Mouse (Mus musculus): ENCODE measurements around the gene AC134908.4. TPM values are rescaled to one million over a fixed set of nuclear protein-coding genes. Genes with fewer than 3 reads are reported as not detected.

Gene AC134908.4
- polyA plus RNA-seq, 1 experiment from 2014 or later, result not detected

- no peak overlapping the region for H3K4me2 ChIP-seq (ENCODE audit: low read length)
- ATAC-seq (replicated peaks; ENCODE audit: low FRiP score, low TSS enrichment, low read depth) (no peak), DNase-seq (ENCODE audit: low spot score) (no peak)
- H3K36me3 ChIP-seq (ENCODE audit: control insufficient read depth, insufficient read depth, low read length), result peaks cover 55% of the 10 kb centered on the region
- H3K27ac ChIP-seq (ENCODE audit: low read depth), result no peak overlapping the region
- peaks cover 31% of the 10 kb centered on the region for H3K4me1 ChIP-seq (replicated peaks; ENCODE audit: control insufficient read depth, insufficient read depth, low read length)
- WGBS, result 85% methylated on average over 4 of the region's 4 CpGs
- no peak overlapping the region for H3K9ac ChIP-seq (ENCODE audit: low read length)
- H3K4me3 ChIP-seq (ENCODE audit: low read depth, low read length), result no peak overlapping the region
- no peaks in the 10 kb centered on the region for H3K27me3 ChIP-seq (replicated peaks; ENCODE audit: control insufficient read depth, insufficient read depth, low read length)
- H3K9me3 ChIP-seq (ENCODE audit: control insufficient read depth, low read length), result no peaks in the 10 kb centered on the region
Measured at GRCm38 (mm10) chr17:25838904-25839303, 43.4 kb upstream of the AC134908.4 start.

GRCm38 (mm10) chr17:25837533-25837932, 42.1 kb upstream of the AC134908.4 start:
- ATAC-seq (replicated peaks; ENCODE audit: low FRiP score, low TSS enrichment, low read depth), result no peak

GRCm38 (mm10) chr17:25837076-25837410, 41.6 kb upstream of the AC134908.4 start, which contains the start of gene Rhbdl1:
Gene Rhbdl1 (minus strand): TSS chr17:25837295.
- Histone ChIP-seq H3K4me1 (replicated peaks; ENCODE audit: control insufficient read depth, insufficient read depth, low read length) (peaks cover 24% of the 10 kb centered on the region), H3K4me3 (ENCODE audit: low read depth, low read length) (peak within 1 kb of the TSS; percentile 31), H3K9ac (ENCODE audit: low read length) (peak within 1 kb of the TSS; percentile 37; the same call in 1 of the 2 replicates), H3K9me3 (ENCODE audit: control insufficient read depth, low read length) (no peaks in the 10 kb centered on the region), H3K36me3 (ENCODE audit: control insufficient read depth, insufficient read depth, low read length) (peaks cover 49% of the 10 kb centered on the region), H3K27me3 (replicated peaks; ENCODE audit: control insufficient read depth, insufficient read depth, low read length) (no peaks in the 10 kb centered on the region), H3K4me2 (ENCODE audit: low read length) (peak within 1 kb of the TSS; percentile 72), H3K27ac (ENCODE audit: low read depth) (peak within 1 kb of the TSS; percentile 19)
- under 1% methylated on average over 29 of the region's 29 CpGs for whole genome bisulfite sequencing
- DNase-seq (ENCODE audit: low spot score) (peak; percentile 80), ATAC-seq (replicated peaks; ENCODE audit: low FRiP score, low TSS enrichment, low read depth) (peak; percentile 20; the same call in 1 of the 2 replicates)

More at GRCm38 (mm10) chr17:25837533-25837932, 42.1 kb upstream of the AC134908.4 start:
- peaks cover 24% of the 10 kb centered on the region for H3K4me1 ChIP-seq (replicated peaks; ENCODE audit: control insufficient read depth, insufficient read depth, low read length)
- no peak for DNase-seq (ENCODE audit: low spot score)
- H3K4me3 ChIP-seq (ENCODE audit: low read depth, low read length), result no peak overlapping the region
- peaks cover 54% of the 10 kb centered on the region for H3K36me3 ChIP-seq (ENCODE audit: control insufficient read depth, insufficient read depth, low read length)
- H3K9me3 ChIP-seq (ENCODE audit: control insufficient read depth, low read length), result no peaks in the 10 kb centered on the region
- H3K4me2 ChIP-seq (ENCODE audit: low read length), result peak overlapping the region; percentile 72; the same call in 1 of the 2 replicates
- 46% methylated on average over 3 of the region's 3 CpGs for WGBS
- H3K27ac ChIP-seq (ENCODE audit: low read depth), result no peak overlapping the region
- H3K9ac ChIP-seq (ENCODE audit: low read length), result no peak overlapping the region
- no peaks in the 10 kb centered on the region for H3K27me3 ChIP-seq (replicated peaks; ENCODE audit: control insufficient read depth, insufficient read depth, low read length)

GRCm38 (mm10) chr17:25836397-25837075, 41.1 kb upstream of the AC134908.4 start:
- H3K4me2 ChIP-seq (ENCODE audit: low read length), result peak overlapping the region; percentile 72
- H3K9ac ChIP-seq (ENCODE audit: low read length), result peak overlapping the region; percentile 37; the same call in 1 of the 2 replicates
- 22% methylated on average over 23 of the region's 23 CpGs for WGBS
- ATAC-seq (replicated peaks; ENCODE audit: low FRiP score, low TSS enrichment, low read depth) (no peak), DNase-seq (ENCODE audit: low spot score) (peak; percentile 65)
- H3K4me1 ChIP-seq (replicated peaks; ENCODE audit: control insufficient read depth, insufficient read depth, low read length), result peaks cover 29% of the 10 kb centered on the region
- no peaks in the 10 kb centered on the region for H3K9me3 ChIP-seq (ENCODE audit: control insufficient read depth, low read length)
- H3K27me3 ChIP-seq (replicated peaks; ENCODE audit: control insufficient read depth, insufficient read depth, low read length), result no peaks in the 10 kb centered on the region
- peak overlapping the region; percentile 31 for H3K4me3 ChIP-seq (ENCODE audit: low read depth, low read length)
- peaks cover 48% of the 10 kb centered on the region for H3K36me3 ChIP-seq (ENCODE audit: control insufficient read depth, insufficient read depth, low read length)
- H3K27ac ChIP-seq (ENCODE audit: low read depth), result peak overlapping the region; percentile 19

GRCm38 (mm10) chr17:25835816-25836215, 40.4 kb upstream of the AC134908.4 start:
- no peak overlapping the region for H3K9ac ChIP-seq (ENCODE audit: low read length)
- H3K4me2 ChIP-seq (ENCODE audit: low read length), result no peak overlapping the region
- WGBS, result 94% methylated on average over 16 of the region's 16 CpGs
- H3K4me1 ChIP-seq (replicated peaks; ENCODE audit: control insufficient read depth, insufficient read depth, low read length), result peaks cover 37% of the 10 kb centered on the region
- no peak for ATAC-seq (replicated peaks; ENCODE audit: low FRiP score, low TSS enrichment, low read depth)
- no peaks in the 10 kb centered on the region for H3K27me3 ChIP-seq (replicated peaks; ENCODE audit: control insufficient read depth, insufficient read depth, low read length)
- H3K4me3 ChIP-seq (ENCODE audit: low read depth, low read length), result no peak overlapping the region
- H3K9me3 ChIP-seq (ENCODE audit: control insufficient read depth, low read length), result no peaks in the 10 kb centered on the region
- no peak for DNase-seq (ENCODE audit: low spot score)
- no peak overlapping the region for H3K27ac ChIP-seq (ENCODE audit: low read depth)
- H3K36me3 ChIP-seq (ENCODE audit: control insufficient read depth, insufficient read depth, low read length), result peaks cover 48% of the 10 kb centered on the region

- no peak for DNase-seq (ENCODE audit: low spot score)
- peaks cover 48% of the 10 kb centered on the region for H3K36me3 ChIP-seq (ENCODE audit: control insufficient read depth, insufficient read depth, low read length)
- H3K9me3 ChIP-seq (ENCODE audit: control insufficient read depth, low read length), result no peaks in the 10 kb centered on the region
- no peaks in the 10 kb centered on the region for H3K27me3 ChIP-seq (replicated peaks; ENCODE audit: control insufficient read depth, insufficient read depth, low read length)
- no peak overlapping the region for H3K4me3 ChIP-seq (ENCODE audit: low read depth, low read length)
- H3K4me1 ChIP-seq (replicated peaks; ENCODE audit: control insufficient read depth, insufficient read depth, low read length), result peaks cover 40% of the 10 kb centered on the region
- no peak for ATAC-seq (replicated peaks; ENCODE audit: low FRiP score, low TSS enrichment, low read depth)
- no peak overlapping the region for H3K4me2 ChIP-seq (ENCODE audit: low read length)
- 96% methylated on average over 7 of the region's 7 CpGs for WGBS
- no peak overlapping the region for H3K27ac ChIP-seq (ENCODE audit: low read depth)
- H3K9ac ChIP-seq (ENCODE audit: low read length), result no peak overlapping the region
Measured at GRCm38 (mm10) chr17:25835301-25835700, 39.8 kb upstream of the AC134908.4 start.

- no peak for ATAC-seq (replicated peaks; ENCODE audit: low FRiP score, low TSS enrichment, low read depth)
- peak overlapping the region; percentile 69; the same call in 1 of the 2 replicates for H3K9ac ChIP-seq (ENCODE audit: low read length)
- WGBS, result 83% methylated on average over 12 of the region's 12 CpGs
- no peaks in the 10 kb centered on the region for H3K27me3 ChIP-seq (replicated peaks; ENCODE audit: control insufficient read depth, insufficient read depth, low read length)
- H3K9me3 ChIP-seq (ENCODE audit: control insufficient read depth, low read length), result no peaks in the 10 kb centered on the region
- no peak for DNase-seq (ENCODE audit: low spot score)
- no peak overlapping the region for H3K27ac ChIP-seq (ENCODE audit: low read depth)
- peaks cover 46% of the 10 kb centered on the region for H3K4me1 ChIP-seq (replicated peaks; ENCODE audit: control insufficient read depth, insufficient read depth, low read length)
- H3K36me3 ChIP-seq (ENCODE audit: control insufficient read depth, insufficient read depth, low read length), result peaks cover 47% of the 10 kb centered on the region
- peak overlapping the region; percentile 73 for H3K4me2 ChIP-seq (ENCODE audit: low read length)
- H3K4me3 ChIP-seq (ENCODE audit: low read depth, low read length), result peak overlapping the region; percentile 61; the same call in 1 of the 2 replicates
Measured at GRCm38 (mm10) chr17:25834595-25835222, 39.2 kb upstream of the AC134908.4 start.

- Histone ChIP-seq H3K27me3 (replicated peaks; ENCODE audit: control insufficient read depth, insufficient read depth, low read length) (no peaks in the 10 kb centered on the region), H3K9ac (ENCODE audit: low read length) (peak overlapping the region; percentile 69), H3K4me1 (replicated peaks; ENCODE audit: control insufficient read depth, insufficient read depth, low read length) (peaks cover 49% of the 10 kb centered on the region), H3K27ac (ENCODE audit: low read depth) (peak overlapping the region; percentile 94), H3K36me3 (ENCODE audit: control insufficient read depth, insufficient read depth, low read length) (peaks cover 41% of the 10 kb centered on the region), H3K9me3 (ENCODE audit: control insufficient read depth, low read length) (no peaks in the 10 kb centered on the region), H3K4me2 (ENCODE audit: low read length) (peak overlapping the region; percentile 73), H3K4me3 (ENCODE audit: low read depth, low read length) (peak overlapping the region; percentile 61)
- DNase-seq (ENCODE audit: low spot score) (no peak), ATAC-seq (replicated peaks; ENCODE audit: low FRiP score, low TSS enrichment, low read depth) (no peak)
- 21% methylated on average over 6 of the region's 6 CpGs for WGBS
Measured at GRCm38 (mm10) chr17:25833961-25834594, 38.6 kb upstream of the AC134908.4 start.
